Mouse (Mus musculus) megakaryocyte-erythroid progenitor cell, adult 5-6 weeks (primary cell): ENCODE measurements around the gene Supv3l1. TPM values are rescaled to one million over a fixed set of nuclear protein-coding genes. Genes with fewer than 3 reads are reported as not detected.
A peak's percentile ranks its signal among the peaks of the same experiment; 100 is the strongest.
"Not testable (repeated sequence)": the region's sequence is repeated elsewhere in the genome, so short reads cannot be mapped to it uniquely, and the experiment has no call there.

Experiments used
- ATAC-seq: replicated peaks from 2 replicates; pipeline ENCODE4 v1.8.0; 2016; ENCODE audit warnings: mild to moderate bottlenecking, inconsistent platforms; ENCODE audit not compliant: severe bottlenecking, poor library complexity, low FRiP score, low TSS enrichment
- total RNA-seq, 2 experiments: library from RNA; stranded (forward) in 1 of 2; stranded (reverse) in 1 of 2; fragments of 200-1000, 215-1000 nt in 1 of 2; fragments of >200 nt in 1 of 2; fragmentation: Nextera tagmentation in 1 of 2; gene quantifications; 2 replicates each; pipeline ENCODE4 v1.2.3; 2014 to 2017

Supv3l1 gene
- 61.9 and 63.9 TPM in 2 replicates for total RNA-seq (2014; fragmentation: Nextera tagmentation)
- 60.6 and 72.4 TPM in 2 replicates for total RNA-seq (2017)

- peak; percentile 84 for ATAC-seq
Observed at GRCm38 (mm10) chr10:62449364-62450279, at the start of gene Supv3l1, which contains the start of gene 4930507D05Rik. Gene Supv3l1, minus strand, starts transcription at chr10:62449738. Gene 4930507D05Rik, plus strand, starts transcription at chr10:62449489.

- ATAC-seq: not testable (repeated sequence)
Observed at GRCm38 (mm10) chr10:62491681-62492080, 42.1 kb upstream of the Supv3l1 start.

- ATAC-seq: 0 out of 2 replicates have a peak, but pooled peaks have one; percentile 40
Observed at GRCm38 (mm10) chr10:62488266-62488665, 38.7 kb upstream of the Supv3l1 start.

GRCm38 (mm10) chr10:62486618-62487415 is 37.3 kb upstream of the Supv3l1 start, which contains the start of gene Vps26a:
Gene Vps26a, minus strand, starts transcription at chr10:62486805.
- ATAC-seq: peak; percentile 85

GRCm38 (mm10) chr10:62485878-62486582 is 36.5 kb upstream of the Supv3l1 start:
- ATAC-seq: peak; percentile 57

- ATAC-seq: no peak
Observed at GRCm38 (mm10) chr10:62481108-62481852, 31.7 kb upstream of the Supv3l1 start.

GRCm38 (mm10) chr10:62476980-62477379 is 27.4 kb upstream of the Supv3l1 start:
- ATAC-seq: no peak

GRCm38 (mm10) chr10:62474944-62475343 is 25.4 kb upstream of the Supv3l1 start:
- ATAC-seq: no peak

GRCm38 (mm10) chr10:62471105-62471504 is 21.6 kb upstream of the Supv3l1 start:
- 0 out of 2 replicates have a peak, but pooled peaks have one; percentile 37 for ATAC-seq

- ATAC-seq: no peak
Observed at GRCm38 (mm10) chr10:62469736-62470135, 20.2 kb upstream of the Supv3l1 start.

- ATAC-seq: no peak
Observed at GRCm38 (mm10) chr10:62461321-62461720, 11.8 kb upstream of the Supv3l1 start.

GRCm38 (mm10) chr10:62452001-62452400 is 2.5 kb upstream of the Supv3l1 start:
- ATAC-seq: not testable (repeated sequence)

- peak; percentile 51 for ATAC-seq
Observed at GRCm38 (mm10) chr10:62450280-62450640, 722 bp upstream of the Supv3l1 start.

GRCm38 (mm10) chr10:62430427-62430826 is 19.1 kb downstream of the Supv3l1 start:
- ATAC-seq: no peak

GRCm38 (mm10) chr10:62425081-62425871 is 24.3 kb downstream of the Supv3l1 start:
- no peak for ATAC-seq

GRCm38 (mm10) chr10:62422255-62422654 is 27.3 kb downstream of the Supv3l1 start, which contains the start of gene Hkdc1:
Gene Hkdc1, minus strand, starts transcription at chr10:62422491.
- no peak for ATAC-seq

GRCm38 (mm10) chr10:62421127-62421526 is 28.4 kb downstream of the Supv3l1 start:
- ATAC-seq: no peak

- no peak for ATAC-seq
Observed at GRCm38 (mm10) chr10:62420399-62420798, 29.1 kb downstream of the Supv3l1 start.
